Mouse (Mus musculus) E14TG2a.4 (cell line): ENCODE measurements around the gene Med22.

Source experiments
- CTCF ChIP-seq: conservative IDR thresholded peaks from 2 replicates; pipeline ENCODE4 v1.5.1; 2014; ENCODE audit warnings: low read length
- NANOG ChIP-seq: IDR thresholded peaks from 2 replicates; pipeline ENCODE4 v1.6.1; 2014; ENCODE audit warnings: borderline replicate concordance, low read length, mixed read lengths
- POU5F1 ChIP-seq: IDR thresholded peaks from 2 replicates; pipeline ENCODE4 v1.6.1; 2014; ENCODE audit warnings: low read length, borderline replicate concordance

- TF ChIP-seq CTCF = no peak
- TF ChIP-seq POU5F1 = no peak
- TF ChIP-seq NANOG = no peak
These were observed 45.6 kb downstream of the Med22 start, which contains the start of gene Abo for GRCm38 (mm10) chr2:26864879-26865278.
